Mouse (Mus musculus): ENCODE data around the gene Trim60. TPM values are rescaled to one million over a fixed set of nuclear protein-coding genes. Genes with fewer than 3 reads are reported as not detected.

Trim60 gene
- total and polyA plus RNA-seq, 3 experiments, result not detected

GRCm38 (mm10) chr8:65056722-65057121 is 38.3 kb upstream of the Trim60 start:
- Histone ChIP-seq H3K27ac (ENCODE audit: control insufficient read depth, low read depth, low read length) (no peak overlapping the region), H3K4me1 (ENCODE audit: control insufficient read depth in 1 of 2, insufficient read depth in 2 of 2, low read length in 2 of 2) (no peaks in the 10 kb centered on the region), H3K9me3 (replicated peaks; ENCODE audit: insufficient read depth, low read length) (no peaks in the 10 kb centered on the region), H3K27me3 (ENCODE audit: control insufficient read depth in 1 of 2, insufficient read depth in 2 of 2, low read length in 2 of 2) (no peaks in the 10 kb centered on the region), H3K9ac (ENCODE audit: control insufficient read depth, low read depth, low read length, poor library complexity, severe bottlenecking) (no peak overlapping the region), H3K79me2 (ENCODE audit: control insufficient read depth, insufficient read depth, low read length, poor library complexity) (no peaks in the 10 kb centered on the region), H3K36me3 (ENCODE audit: control insufficient read depth in 1 of 2, insufficient read depth in 2 of 2, low read length in 2 of 2) (no peaks in the 10 kb centered on the region), H3K4me3 (ENCODE audit: control insufficient read depth in 1 of 2, insufficient read depth in 1 of 2, low read depth in 2 of 2, low read length in 2 of 2) (no peak overlapping the region)
- no peak for DNase-seq (ENCODE audit: low read depth, low spot score)
- no peak for TF ChIP-seq POLR2AphosphoS2 (IDR thresholded peaks at IDR 0.05; ENCODE audit: low read length)
- no peak for TF ChIP-seq ZC3H11A (IDR thresholded peaks at IDR 0.05; ENCODE audit: low read depth, low read length)
- no peak for TF ChIP-seq GABPA (IDR thresholded peaks at IDR 0.05; ENCODE audit: low read depth, low read length)
- TF ChIP-seq TCF12 (IDR thresholded peaks at IDR 0.05; ENCODE audit: low read depth, low read length), result no peak
- TF ChIP-seq EP300 (IDR thresholded peaks at IDR 0.05; ENCODE audit: low read depth in 1 of 2, low read length in 2 of 2), result no peak
- no peak for TF ChIP-seq MAZ (IDR thresholded peaks at IDR 0.05; ENCODE audit: low read depth, low read length)
- no peak for TF ChIP-seq ETS1 (IDR thresholded peaks at IDR 0.05; ENCODE audit: low read depth, low read length)
- TF ChIP-seq RCOR1 (IDR thresholded peaks at IDR 0.05; ENCODE audit: low read depth, low read length), result no peak
- no peak for TF ChIP-seq CHD2 (IDR thresholded peaks at IDR 0.05; ENCODE audit: low read length)

GRCm38 (mm10) chr8:65053968-65054367 is 35.6 kb upstream of the Trim60 start:
- no peak for DNase-seq (ENCODE audit: low read depth, low spot score)
- Histone ChIP-seq H3K27me3 (ENCODE audit: control insufficient read depth in 1 of 2, insufficient read depth in 2 of 2, low read length in 2 of 2) (no peaks in the 10 kb centered on the region), H3K79me2 (ENCODE audit: control insufficient read depth, insufficient read depth, low read length, poor library complexity) (no peaks in the 10 kb centered on the region), H3K9me3 (replicated peaks; ENCODE audit: insufficient read depth, low read length) (no peaks in the 10 kb centered on the region), H3K36me3 (ENCODE audit: control insufficient read depth in 1 of 2, insufficient read depth in 2 of 2, low read length in 2 of 2) (no peaks in the 10 kb centered on the region), H3K4me1 (ENCODE audit: control insufficient read depth in 1 of 2, insufficient read depth in 2 of 2, low read length in 2 of 2) (no peaks in the 10 kb centered on the region), H3K4me3 (ENCODE audit: control insufficient read depth in 1 of 2, insufficient read depth in 1 of 2, low read depth in 2 of 2, low read length in 2 of 2) (no peak overlapping the region), H3K27ac (ENCODE audit: control insufficient read depth, low read depth, low read length) (no peak overlapping the region), H3K9ac (ENCODE audit: control insufficient read depth, low read depth, low read length, poor library complexity, severe bottlenecking) (no peak overlapping the region)
- no peak for TF ChIP-seq MAX (IDR thresholded peaks at IDR 0.05; ENCODE audit: low read length)
- TF ChIP-seq TCF12 (IDR thresholded peaks at IDR 0.05; ENCODE audit: low read depth, low read length), result no peak
- no peak for TF ChIP-seq RCOR1 (IDR thresholded peaks at IDR 0.05; ENCODE audit: low read depth, low read length)
- TF ChIP-seq GABPA (IDR thresholded peaks at IDR 0.05; ENCODE audit: low read depth, low read length), result no peak

- Histone ChIP-seq H3K27ac (ENCODE audit: control insufficient read depth, low read depth, low read length) (no peak overlapping the region), H3K4me1 (ENCODE audit: control insufficient read depth in 1 of 2, insufficient read depth in 2 of 2, low read length in 2 of 2) (no peaks in the 10 kb centered on the region), H3K79me2 (ENCODE audit: control insufficient read depth, insufficient read depth, low read length, poor library complexity) (no peaks in the 10 kb centered on the region), H3K9ac (ENCODE audit: control insufficient read depth, low read depth, low read length, poor library complexity, severe bottlenecking) (no peak overlapping the region), H3K9me3 (replicated peaks; ENCODE audit: insufficient read depth, low read length) (no peaks in the 10 kb centered on the region), H3K36me3 (ENCODE audit: control insufficient read depth in 1 of 2, insufficient read depth in 2 of 2, low read length in 2 of 2) (no peaks in the 10 kb centered on the region), H3K27me3 (ENCODE audit: control insufficient read depth in 1 of 2, insufficient read depth in 2 of 2, low read length in 2 of 2) (no peaks in the 10 kb centered on the region), H3K4me3 (ENCODE audit: control insufficient read depth in 1 of 2, insufficient read depth in 1 of 2, low read depth in 2 of 2, low read length in 2 of 2) (no peak overlapping the region)
- TF ChIP-seq POLR2AphosphoS5 (IDR thresholded peaks at IDR 0.05; ENCODE audit: borderline replicate concordance, low read depth, low read length) (no peak), NRF1 (IDR thresholded peaks at IDR 0.05; ENCODE audit: insufficient read depth, low read depth, low read length, poor library complexity, severe bottlenecking) (no peak), MXI1 (IDR thresholded peaks at IDR 0.05; ENCODE audit: low read depth, low read length) (no peak), MYB (IDR thresholded peaks at IDR 0.05; ENCODE audit: low read depth, low read length) (no peak), HCFC1 (IDR thresholded peaks at IDR 0.05; ENCODE audit: low read depth, low read length) (no peak), RCOR1 (IDR thresholded peaks at IDR 0.05; ENCODE audit: low read depth, low read length) (no peak), CHD2 (IDR thresholded peaks at IDR 0.05; ENCODE audit: low read length) (no peak), MAZ (IDR thresholded peaks at IDR 0.05; ENCODE audit: low read depth, low read length) (no peak), SIN3A (IDR thresholded peaks at IDR 0.05; ENCODE audit: low read length) (no peak), SMC3 (IDR thresholded peaks at IDR 0.05; ENCODE audit: low read depth, low read length) (no peak), ETS1 (IDR thresholded peaks at IDR 0.05; ENCODE audit: low read depth, low read length) (no peak), ZC3H11A (IDR thresholded peaks at IDR 0.05; ENCODE audit: low read depth, low read length) (no peak), MEF2A (IDR thresholded peaks at IDR 0.05; ENCODE audit: extremely low read depth, insufficient replicate concordance, low read depth, low read length, poor library complexity, severe bottlenecking) (no peak), ZKSCAN1 (IDR thresholded peaks at IDR 0.05; ENCODE audit: low read depth, low read length) (no peak)
- no peak for DNase-seq (ENCODE audit: low read depth, low spot score)
Measured at GRCm38 (mm10) chr8:65053554-65053953, 35.2 kb upstream of the Trim60 start.
